Mouse (Mus musculus) gastrocnemius, adult 18-20 months (tissue): ENCODE results near the gene D430041D05Rik. TPM values are rescaled to one million over a fixed set of nuclear protein-coding genes. Genes with fewer than 3 reads are reported as not detected.

ENCODE experiments used
- DNase-seq: peaks from one replicate; pipeline ENCODE4 v3.0.0; 2021; ENCODE audit warnings: low spot score
- total RNA-seq, 2 experiments: library from RNA; stranded (reverse); gene quantifications; 2 replicates each; pipeline ENCODE4 v1.2.3; 2021

D430041D05Rik gene
- total RNA-seq, 2 experiments from 2014 or later, result 1.7 to 2.6 TPM

GRCm38 (mm10) chr2:104267049-104267448 lies 143.8 kb downstream of the D430041D05Rik start:
- DNase-seq, result peak; percentile 12

GRCm38 (mm10) chr2:104261741-104262067 lies 149.1 kb downstream of the D430041D05Rik start:
- DNase-seq, result no peak

GRCm38 (mm10) chr2:104260920-104261740 lies 149.7 kb downstream of the D430041D05Rik start:
- DNase-seq, result no peak

GRCm38 (mm10) chr2:104256585-104256984 lies 154.2 kb downstream of the D430041D05Rik start:
- no peak for DNase-seq

- DNase-seq, result no peak
Measured at GRCm38 (mm10) chr2:104254944-104255343, 155.9 kb downstream of the D430041D05Rik start.

- DNase-seq, result no peak
Measured at GRCm38 (mm10) chr2:104253341-104253740, 157.5 kb downstream of the D430041D05Rik start.

- DNase-seq, result no peak
Measured at GRCm38 (mm10) chr2:104251647-104252046, 159.2 kb downstream of the D430041D05Rik start.

- no peak for DNase-seq
Measured at GRCm38 (mm10) chr2:104249856-104250255, 161.0 kb downstream of the D430041D05Rik start.

- DNase-seq, result no peak
Measured at GRCm38 (mm10) chr2:104246851-104247250, 164.0 kb downstream of the D430041D05Rik start.

- DNase-seq, result no peak
Measured at GRCm38 (mm10) chr2:104242055-104242454, 168.8 kb downstream of the D430041D05Rik start.

- DNase-seq, result no peak
Measured at GRCm38 (mm10) chr2:104237141-104237540, 173.7 kb downstream of the D430041D05Rik start.

- peak; percentile 21 for DNase-seq
Measured at GRCm38 (mm10) chr2:104230444-104230843, 180.4 kb downstream of the D430041D05Rik start.

- DNase-seq, result no peak
Measured at GRCm38 (mm10) chr2:104226057-104226456, 184.8 kb downstream of the D430041D05Rik start.

GRCm38 (mm10) chr2:104219733-104220391 lies 191.0 kb downstream of the D430041D05Rik start:
- no peak for DNase-seq

GRCm38 (mm10) chr2:104218588-104219065 lies 192.2 kb downstream of the D430041D05Rik start:
- DNase-seq, result no peak

GRCm38 (mm10) chr2:104218114-104218513 lies 192.7 kb downstream of the D430041D05Rik start:
- DNase-seq, result no peak

- DNase-seq, result no peak
Measured at GRCm38 (mm10) chr2:104209408-104209807, 201.4 kb downstream of the D430041D05Rik start.

GRCm38 (mm10) chr2:104208415-104208814 lies 202.4 kb downstream of the D430041D05Rik start:
- DNase-seq, result no peak

- no peak for DNase-seq
Measured at GRCm38 (mm10) chr2:104207948-104208347, 202.9 kb downstream of the D430041D05Rik start.

GRCm38 (mm10) chr2:104205623-104206022 lies 205.2 kb downstream of the D430041D05Rik start:
- no peak for DNase-seq

- no peak for DNase-seq
Measured at GRCm38 (mm10) chr2:104200211-104200610, 210.6 kb downstream of the D430041D05Rik start.

GRCm38 (mm10) chr2:104198186-104198585 lies 212.6 kb downstream of the D430041D05Rik start:
- DNase-seq, result peak; percentile 68

- no peak for DNase-seq
Measured at GRCm38 (mm10) chr2:104197281-104197680, 213.5 kb downstream of the D430041D05Rik start.
